Mouse (Mus musculus): Measurements from ENCODE around the gene Pcmt1. TPM values are rescaled to one million over a fixed set of nuclear protein-coding genes. Genes with fewer than 3 reads are reported as not detected.
A peak's percentile ranks its signal among the peaks of the same experiment; 100 is the strongest.

Pcmt1 gene
- 100 to 1,000 TPM in 1 of 2 experiments, 10 to 100 TPM in 1; 92.9 to 105 TPM for total RNA-seq (2021)

DNA sequence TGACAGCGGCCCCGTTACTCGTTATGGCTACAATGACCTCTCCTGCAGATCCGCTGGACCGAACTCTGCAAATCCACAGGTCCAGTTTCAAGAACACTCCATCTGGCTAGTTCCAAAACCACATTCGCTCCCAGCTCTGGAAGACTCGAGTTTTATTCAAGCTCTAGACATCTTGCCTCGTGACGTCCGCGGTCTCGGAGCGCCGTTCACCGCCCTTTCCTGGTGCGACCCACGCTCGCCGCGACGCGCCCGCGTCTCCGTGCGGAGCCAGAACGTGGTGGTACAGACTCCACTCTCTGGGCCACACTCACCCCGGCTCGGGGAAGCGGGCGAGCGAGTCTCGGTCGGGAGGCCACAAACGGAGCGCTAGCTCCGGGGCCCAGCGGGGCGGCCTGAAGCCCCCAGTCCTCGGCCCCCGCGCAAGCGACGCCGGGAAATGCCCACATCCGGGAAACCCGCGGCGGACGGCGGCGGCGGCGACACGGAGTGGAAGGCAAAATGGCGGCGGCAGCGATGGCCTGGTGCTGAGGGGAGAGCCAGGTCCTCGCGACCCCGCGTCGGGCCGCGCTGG is at the start of gene Pcmt1, which contains the start of gene Lats1:
TSS of gene Pcmt1 (minus strand) at position 406 of the 571 bp plus-strand sequence.
TSS of gene Lats1 (plus strand) at position 484 of the 571 bp plus-strand sequence.
- intact Hi-C loops (cut with DNase I), result loop anchor here (2.0 to 5.0 kb wide), 2 partner anchors 16 to 96 kb away; no protein-coding TSS in a partner anchor
- DNase-seq (ENCODE audit: low spot score), result peak; percentile 75

DNA sequence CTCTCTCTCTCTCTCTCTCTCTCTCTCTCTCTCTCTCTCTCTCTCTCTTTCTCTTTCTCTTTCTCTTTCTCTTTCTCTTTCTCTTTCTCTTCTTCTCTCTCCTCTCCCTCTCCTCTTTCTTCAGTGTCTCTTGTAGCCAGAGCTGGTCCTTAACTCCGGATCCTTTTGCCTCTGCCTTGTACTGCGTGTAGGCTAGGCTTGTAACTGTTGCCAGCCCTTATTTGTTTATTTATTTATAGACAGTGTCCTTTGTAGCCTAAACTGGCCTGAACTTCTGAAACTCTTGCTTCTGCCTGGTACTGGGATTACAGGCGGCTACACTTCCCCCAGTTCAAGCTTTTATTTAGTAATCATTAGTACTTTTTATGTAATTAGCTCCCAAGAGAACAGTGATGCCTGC is 46.1 kb upstream of the Pcmt1 start:
- intact Hi-C loops (cut with DNase I), result loop anchor here (2.0 kb wide), 1 partner anchor 52 kb away; no protein-coding TSS in a partner anchor
- DNase-seq (ENCODE audit: low spot score), result no peak

DNA sequence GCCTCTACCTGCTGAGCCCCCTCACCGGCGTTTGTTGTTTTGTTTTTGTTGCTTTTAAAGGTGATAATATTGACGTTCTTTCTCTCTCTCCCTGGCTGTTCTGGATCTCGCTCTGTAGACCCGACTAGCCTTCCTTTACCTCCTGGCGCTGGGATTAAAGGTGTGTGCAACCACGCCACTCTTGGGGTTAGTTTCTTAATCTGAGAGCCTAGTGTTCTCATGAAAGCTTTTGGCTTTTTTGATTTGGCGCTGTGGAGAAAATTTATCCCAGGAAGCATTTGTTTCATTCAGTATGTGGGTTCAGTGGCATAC is 45.5 kb upstream of the Pcmt1 start:
- intact Hi-C loops (cut with DNase I), result loop anchor here (2.0 kb wide), 1 partner anchor 52 kb away; no protein-coding TSS in a partner anchor
- no peak for DNase-seq (ENCODE audit: low spot score)

DNA sequence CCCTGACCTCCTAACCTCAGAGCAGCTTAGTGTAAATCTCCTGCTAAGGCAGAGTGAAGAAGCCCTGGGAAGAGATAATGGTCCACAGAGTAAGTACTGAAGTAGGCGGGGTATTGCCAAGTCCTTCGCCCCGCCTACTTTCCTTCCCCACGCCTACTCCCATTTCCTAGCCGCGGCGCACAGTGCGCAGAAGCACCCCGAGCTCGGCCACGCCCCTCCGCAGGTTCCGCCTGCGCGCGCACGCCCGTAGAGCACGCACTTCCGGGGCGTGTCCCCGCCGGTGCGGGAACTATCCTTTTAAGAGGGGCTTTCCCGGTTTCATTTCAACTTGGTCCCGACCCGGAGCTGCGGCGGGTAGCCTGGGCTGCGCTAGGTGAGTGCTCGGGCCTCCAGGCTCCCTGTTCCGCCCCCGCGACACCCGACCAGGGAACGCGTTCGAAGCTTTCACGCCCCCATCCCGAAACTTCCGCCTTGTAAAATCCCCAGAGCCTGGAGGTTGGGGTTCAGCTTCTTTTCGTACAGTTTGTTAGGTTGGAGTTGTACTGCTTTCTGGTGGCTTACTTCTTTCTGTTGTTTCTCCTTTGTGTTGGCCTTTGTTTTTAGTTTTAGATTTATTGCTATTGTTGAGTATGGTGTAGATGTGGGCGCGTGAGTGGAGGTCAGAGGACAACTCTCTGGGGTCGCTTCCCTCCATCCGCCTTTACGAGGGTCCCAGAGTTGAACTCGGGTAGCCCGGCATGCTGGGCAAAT is 45.0 kb upstream of the Pcmt1 start, which contains the start of gene Katna1:
TSS of gene Katna1 (plus strand) at position 250 of the 750 bp plus-strand sequence.
- DNase-seq (ENCODE audit: low spot score), result peak; percentile 86
- intact Hi-C loops (cut with DNase I), result loop anchor here (2.0 kb wide), 1 partner anchor 53 kb away; no protein-coding TSS in a partner anchor

GRCm38 (mm10) chr10:7715056-7715455 is 34.1 kb upstream of the Pcmt1 start:
- intact Hi-C loops (cut with DNase I), result no loop called here
- DNase-seq (ENCODE audit: low spot score), result no peak

DNA sequence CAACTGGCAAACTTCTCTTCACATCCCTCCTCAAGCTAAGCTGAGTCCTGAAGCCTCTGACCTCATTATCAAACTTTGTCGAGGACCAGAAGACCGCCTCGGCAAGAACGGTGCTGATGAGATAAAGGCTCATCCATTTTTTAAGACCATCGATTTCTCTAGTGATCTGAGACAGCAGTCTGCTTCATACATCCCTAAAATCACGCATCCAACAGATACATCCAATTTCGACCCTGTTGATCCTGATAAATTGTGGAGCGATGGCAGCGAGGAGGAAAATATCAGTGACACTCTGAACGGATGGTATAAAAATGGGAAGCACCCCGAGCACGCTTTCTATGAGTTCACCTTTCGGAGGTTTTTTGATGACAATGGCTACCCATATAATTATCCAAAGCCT is 31.6 kb upstream of the Pcmt1 start:
- intact Hi-C loops (cut with DNase I), result no loop called here
- no peak for DNase-seq (ENCODE audit: low spot score)

GRCm38 (mm10) chr10:7710121-7710520 is 29.2 kb upstream of the Pcmt1 start:
- intact Hi-C loops (cut with DNase I), result no loop called here

GRCm38 (mm10) chr10:7702586-7702985 is 21.6 kb upstream of the Pcmt1 start:
- intact Hi-C loops (cut with DNase I), result no loop called here
- no peak for DNase-seq (ENCODE audit: low spot score)

More at GRCm38 (mm10) chr10:7710121-7710520, 29.2 kb upstream of the Pcmt1 start:
- no peak for DNase-seq (ENCODE audit: low spot score)

GRCm38 (mm10) chr10:7700120-7700519 is 19.2 kb upstream of the Pcmt1 start:
- intact Hi-C loops (cut with DNase I), result no loop called here
- DNase-seq (ENCODE audit: low spot score), result no peak

GRCm38 (mm10) chr10:7695286-7695685 is 14.3 kb upstream of the Pcmt1 start:
- intact Hi-C loops (cut with DNase I), result no loop called here
- DNase-seq (ENCODE audit: low spot score), result no peak

DNA sequence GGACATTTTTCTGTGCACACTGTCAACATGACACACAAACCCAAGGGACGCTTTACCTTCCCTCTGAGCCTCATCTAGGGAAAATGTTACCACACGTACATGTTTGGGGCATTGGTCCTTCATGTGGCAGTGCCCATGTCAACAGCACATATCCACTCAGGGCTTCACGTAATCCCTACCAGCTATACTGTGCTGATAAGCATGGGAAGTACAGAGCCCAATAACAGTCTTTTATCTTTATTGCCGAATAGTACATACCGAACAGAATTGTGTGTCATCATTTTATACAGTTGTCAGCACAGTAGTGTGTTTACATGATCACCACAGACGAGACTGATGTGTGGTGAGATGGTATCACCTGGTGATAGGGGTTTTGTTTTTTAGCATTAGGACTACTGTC is 6.0 kb upstream of the Pcmt1 start:
- intact Hi-C loops (cut with DNase I), result no loop called here

GRCm38 (mm10) chr10:7682249-7682648 is 1.3 kb upstream of the Pcmt1 start:
- intact Hi-C loops (cut with DNase I), result loop anchor here (5.0 kb wide), 1 partner anchor 95 kb away; no protein-coding TSS in a partner anchor
- DNase-seq (ENCODE audit: low spot score), result no peak

More for the DNA sequence above, 6.0 kb upstream of the Pcmt1 start:
- DNase-seq (ENCODE audit: low spot score), result no peak

- peak; percentile 55 for DNase-seq (ENCODE audit: low spot score)
- intact Hi-C loops (cut with DNase I), result loop anchor here (2.0 to 5.0 kb wide), 2 partner anchors 17 to 96 kb away; no protein-coding TSS in a partner anchor
These were observed 548 bp upstream of the Pcmt1 start for GRCm38 (mm10) chr10:7681343-7682025.

GRCm38 (mm10) chr10:7673673-7674072 is 7.3 kb downstream of the Pcmt1 start:
- intact Hi-C loops (cut with DNase I), result no loop called here
- no peak for DNase-seq (ENCODE audit: low spot score)

DNA sequence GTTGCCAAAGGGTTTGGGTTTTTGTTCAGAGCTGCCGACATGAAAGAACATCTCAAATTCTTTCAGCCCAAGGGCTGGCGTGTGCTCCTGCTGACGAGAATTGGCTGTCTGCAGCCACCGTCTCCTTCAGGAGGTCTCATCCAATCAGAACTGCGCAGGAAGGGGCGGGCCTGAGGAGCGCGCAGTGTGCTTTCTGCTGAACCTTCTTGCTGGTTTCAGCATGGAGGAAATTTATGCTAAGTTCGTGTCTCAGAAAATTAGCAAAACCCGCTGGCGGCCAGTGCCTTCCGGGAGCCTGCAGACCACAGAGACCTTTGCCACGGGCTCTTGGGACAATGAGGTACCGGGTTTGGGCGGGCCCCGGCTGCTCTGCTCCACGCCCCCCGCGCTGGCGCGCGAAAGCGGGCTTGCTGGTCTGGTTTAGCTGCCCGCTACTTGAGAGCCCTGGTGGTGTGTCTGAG is 13.6 kb downstream of the Pcmt1 start, which contains the start of gene Nup43:
TSS of gene Nup43 (plus strand) at position 162 of the 461 bp plus-strand sequence.
- DNase-seq (ENCODE audit: low spot score), result peak; percentile 77
- intact Hi-C loops (cut with DNase I), result no loop called here

GRCm38 (mm10) chr10:7664889-7665288 is 16.0 kb downstream of the Pcmt1 start:
- intact Hi-C loops (cut with DNase I), result loop anchor here (2.0 kb wide), 1 partner anchor 16 kb away; the partner anchor contains the start of genes Lats1 and Pcmt1
- no peak for DNase-seq (ENCODE audit: low spot score)

- no peak for DNase-seq (ENCODE audit: low spot score)
- intact Hi-C loops (cut with DNase I), result loop anchor here (2.0 kb wide), 1 partner anchor 17 kb away; the partner anchor contains the start of genes Lats1 and Pcmt1
These were observed 16.9 kb downstream of the Pcmt1 start for GRCm38 (mm10) chr10:7664027-7664526.

DNA sequence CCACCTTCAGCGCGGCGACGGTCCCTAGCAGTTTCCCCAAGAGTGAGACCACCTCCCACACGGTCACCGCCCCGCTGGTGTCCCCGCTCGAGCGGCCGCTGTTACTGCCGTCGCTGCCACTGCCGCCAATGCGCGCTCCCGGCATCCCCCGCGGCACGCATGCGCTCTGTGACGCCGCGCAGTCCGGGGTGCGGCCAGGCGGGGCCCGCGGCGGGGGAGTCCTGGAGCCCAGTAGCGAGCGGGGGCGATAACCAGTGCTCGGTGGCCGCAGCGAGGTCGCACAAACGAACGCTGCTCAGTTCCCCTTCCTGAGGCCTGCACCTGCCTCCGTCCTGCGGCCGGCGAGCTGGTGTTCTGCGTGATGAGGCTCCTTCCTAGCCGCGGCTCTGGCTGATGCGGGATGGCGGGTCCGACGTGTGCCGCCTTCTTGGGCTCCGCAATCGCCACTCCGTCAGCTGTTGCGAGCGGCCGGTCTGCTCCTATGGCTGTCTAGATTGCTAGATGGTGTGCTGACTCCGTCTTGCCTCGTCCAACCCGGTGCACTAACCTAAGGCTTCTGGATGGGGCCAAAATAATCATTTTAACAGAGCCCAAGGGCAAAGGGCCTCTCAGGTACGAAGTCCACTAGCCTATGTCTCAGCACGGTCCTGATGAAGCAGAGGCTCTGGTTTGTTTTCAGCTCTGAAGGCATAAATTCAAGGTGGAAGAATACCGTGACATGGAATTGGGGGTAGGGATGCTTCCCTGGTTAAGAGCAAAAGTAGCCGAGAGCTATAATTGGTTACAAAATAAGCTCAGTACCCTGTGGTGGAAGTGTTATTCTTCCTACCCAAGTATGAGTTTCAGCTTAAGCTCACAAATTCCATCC is 17.5 kb downstream of the Pcmt1 start:
- intact Hi-C loops (cut with DNase I), result loop anchor here (2.0 kb wide), 1 partner anchor 17 kb away; the partner anchor contains the start of genes Lats1 and Pcmt1
- DNase-seq (ENCODE audit: low spot score), result peak; percentile 88

All from heart, postnatal 25 days (tissue).